Mouse (Mus musculus) liver, postnatal 0 days (tissue): Measurements from ENCODE around the gene Cdkl1.

Source experiments
- CTCF ChIP-seq: sonication (generic); IDR thresholded peaks from 2 replicates; pipeline ENCODE4 v1.5.1; 2016; ENCODE audit warnings: antibody characterized with exemption, low read depth
- EP300 ChIP-seq: IDR thresholded peaks from 2 replicates; pipeline ENCODE4 v1.6.1; 2016; ENCODE audit warnings: antibody characterized with exemption, low read depth, mild to moderate bottlenecking

DNA sequence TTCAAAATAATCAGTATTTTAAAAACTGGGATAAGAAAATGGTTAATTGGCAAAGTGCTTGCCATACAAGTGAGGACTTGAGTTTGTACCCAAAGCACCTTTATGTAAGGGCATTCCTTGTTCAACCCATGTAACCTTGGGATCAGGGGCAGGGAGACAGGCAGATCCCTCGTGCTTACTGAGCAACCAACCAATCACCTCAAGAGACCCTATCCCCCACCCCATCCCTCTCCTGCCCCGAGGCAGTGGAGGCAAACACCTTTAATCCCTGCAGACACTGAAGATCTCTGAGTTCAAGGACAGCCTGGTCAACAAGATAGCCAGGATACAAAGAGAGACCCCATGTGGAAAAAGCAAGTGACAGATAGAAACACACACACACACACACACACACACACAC is 67.7 kb downstream of the Cdkl1 start:
- TF ChIP-seq CTCF, result no peak
- TF ChIP-seq EP300, result no peak
